Mouse (Mus musculus) CH12.LX (cell line): ENCODE measurements at regions not wholly inside any gene's neighbourhood (a gene's known extent, or its start where the extent isn't known, plus 50 kb on each side); places are given as distances from the start of the nearest gene placed in this dataset.

Experiments used
- DNase-seq: peaks from one replicate; pipeline ENCODE4 v3.0.0-alpha.2; 2013; ENCODE audit errors: extremely low read depth
- H3K27ac ChIP-seq: 2 replicates; pipeline ENCODE4 v1.5.1; 2012; ENCODE audit warnings: low read depth, mild to moderate bottlenecking, control low read depth, moderate library complexity; ENCODE audit not compliant: insufficient read depth
- H3K27me3 ChIP-seq: replicated peaks from 2 replicates; pipeline ENCODE3; 2012; ENCODE audit warnings: inconsistent platforms
- H3K36me3 ChIP-seq, 2 experiments: replicated peaks in 1 of 2; 2 replicates each; pipeline versions ENCODE3 to v1.6.1; 2012; ENCODE audit warnings: inconsistent platforms in 1 of 2, low read length in 1 of 2, mild to moderate bottlenecking in 1 of 2, mixed read lengths in 1 of 2, moderate library complexity in 1 of 2; ENCODE audit not compliant: control insufficient read depth in 1 of 2, insufficient read depth in 1 of 2
- H3K4me1 ChIP-seq, 2 experiments: 2 replicates each; pipeline ENCODE4 v1.6.1; 2012; ENCODE audit warnings: inconsistent platforms in 1 of 2, moderate library complexity in 1 of 2; ENCODE audit not compliant: insufficient read depth in 2 of 2, control insufficient read depth in 1 of 2
- H3K4me2 ChIP-seq: 2 replicates; pipeline ENCODE4 v1.6.1; 2012; ENCODE audit warnings: low read depth, mild to moderate bottlenecking, control low read depth; ENCODE audit not compliant: poor library complexity, insufficient read depth, severe bottlenecking
- H3K4me3 ChIP-seq, 3 experiments: fragments of 150-350 bp in 1 of 3; sonication (generic) in 1 of 3; replicated peaks in 1 of 3; 2 replicates each; pipeline versions ENCODE3 to v1.5.1; 2011 to 2012; ENCODE audit warnings: low read depth in 2 of 3, low read length in 2 of 3, mild to moderate bottlenecking in 2 of 3, moderate library complexity in 2 of 3, control low read depth in 1 of 3, improper control_type of control experiment in 1 of 3, inconsistent platforms in 1 of 3, mixed read lengths in 1 of 3; ENCODE audit not compliant: poor library complexity in 1 of 3
- H3K79me2 ChIP-seq: replicated peaks from 2 replicates; pipeline ENCODE4 v1.6.1; 2012; ENCODE audit warnings: mild to moderate bottlenecking, moderate library complexity; ENCODE audit not compliant: control insufficient read depth, poor library complexity, insufficient read depth, severe bottlenecking; ENCODE audit errors: extremely low read depth
- H3K9ac ChIP-seq: 2 replicates; pipeline ENCODE4 v1.6.1; 2012; ENCODE audit warnings: low read depth, mild to moderate bottlenecking, control low read depth, moderate library complexity; ENCODE audit not compliant: insufficient read depth
- H3K9me3 ChIP-seq: replicated peaks from 2 replicates; pipeline ENCODE3; 2012; ENCODE audit warnings: low read length, inconsistent platforms, mixed read lengths
- BHLHE40 ChIP-seq: IDR thresholded peaks from 2 replicates; pipeline ENCODE4 v1.6.1; 2011; ENCODE audit warnings: mild to moderate bottlenecking, low read depth, low read length, improper control_type of control experiment
- CHD2 ChIP-seq: IDR thresholded peaks from 2 replicates; pipeline ENCODE4 v1.6.1; 2011; ENCODE audit warnings: low read length, improper control_type of control experiment
- CTCF ChIP-seq, 2 experiments: IDR thresholded peaks in 1 of 2; conservative IDR thresholded peaks in 1 of 2; 2 replicates each; pipeline ENCODE4 v1.5.1; 2011 to 2012; ENCODE audit warnings: low read depth in 2 of 2, low read length in 2 of 2, improper control_type of control experiment in 1 of 2, inconsistent platforms in 1 of 2, mild to moderate bottlenecking in 1 of 2, moderate library complexity in 1 of 2
- E2F4 ChIP-seq: IDR thresholded peaks from 2 replicates; pipeline ENCODE4 v1.6.1; 2011; ENCODE audit warnings: low read depth, low read length, improper control_type of control experiment; ENCODE audit not compliant: insufficient replicate concordance
- EP300 ChIP-seq: IDR thresholded peaks from 2 replicates; pipeline ENCODE4 v1.6.1; 2011; ENCODE audit warnings: low read length, improper control_type of control experiment
- ETS1 ChIP-seq: conservative IDR thresholded peaks from 2 replicates; pipeline ENCODE4 v1.6.1; 2012; ENCODE audit warnings: low read depth, mild to moderate bottlenecking, inconsistent platforms, low read length, improper control_type of control experiment, moderate library complexity
- GABPA ChIP-seq: IDR thresholded peaks from 2 replicates; pipeline ENCODE4 v1.6.1; 2012; ENCODE audit warnings: low read depth, low read length, improper control_type of control experiment, inconsistent platforms; ENCODE audit not compliant: insufficient replicate concordance
- HCFC1 ChIP-seq: IDR thresholded peaks from 2 replicates; pipeline ENCODE4 v1.6.1; 2012; ENCODE audit warnings: low read depth, mild to moderate bottlenecking, inconsistent platforms, low read length, improper control_type of control experiment
- IRF4 ChIP-seq: IDR thresholded peaks from 2 replicates; pipeline ENCODE4 v1.6.1; 2014; ENCODE audit warnings: low read depth, mild to moderate bottlenecking, inconsistent platforms, low read length, improper control_type of control experiment
- JUN ChIP-seq: IDR thresholded peaks from 2 replicates; pipeline ENCODE4 v1.6.1; 2011; ENCODE audit warnings: low read depth, mild to moderate bottlenecking, low read length, improper control_type of control experiment, moderate library complexity; ENCODE audit not compliant: insufficient read depth
- JUND ChIP-seq: conservative IDR thresholded peaks from 2 replicates; pipeline ENCODE4 v1.6.1; 2011; ENCODE audit warnings: low read depth, low read length, improper control_type of control experiment
- MAZ ChIP-seq: IDR thresholded peaks from 2 replicates; pipeline ENCODE4 v1.6.1; 2012; ENCODE audit warnings: low read depth, mild to moderate bottlenecking, inconsistent platforms, low read length, improper control_type of control experiment, moderate library complexity
- MEF2A ChIP-seq: IDR thresholded peaks from 2 replicates; pipeline ENCODE4 v1.6.1; 2014; ENCODE audit warnings: low read depth, mild to moderate bottlenecking, inconsistent platforms, low read length, improper control_type of control experiment, borderline replicate concordance
- MXI1 ChIP-seq: IDR thresholded peaks from 2 replicates; pipeline ENCODE4 v1.6.1; 2011; ENCODE audit warnings: mild to moderate bottlenecking, low read depth, low read length, improper control_type of control experiment
- MYC ChIP-seq: IDR thresholded peaks from 2 replicates; pipeline ENCODE4 v1.6.1; 2011; ENCODE audit warnings: low read depth, mild to moderate bottlenecking, improper control_type of control experiment, low read length
- NELFE ChIP-seq: IDR thresholded peaks from 2 replicates; pipeline ENCODE4 v1.6.1; 2011; ENCODE audit warnings: low read depth, low read length, improper control_type of control experiment
- NRF1 ChIP-seq: IDR thresholded peaks from 2 replicates; pipeline ENCODE4 v1.6.1; 2014; ENCODE audit warnings: low read depth, mild to moderate bottlenecking, inconsistent platforms, low read length, improper control_type of control experiment, moderate library complexity
- POLR2A ChIP-seq: IDR thresholded peaks from 2 replicates; pipeline ENCODE4 v1.6.1; 2011; ENCODE audit warnings: low read depth, mild to moderate bottlenecking, improper control_type of control experiment, low read length
- POLR2AphosphoS2 ChIP-seq: IDR thresholded peaks from 2 replicates; pipeline ENCODE4 v1.6.1; 2011; ENCODE audit warnings: low read depth, low read length, improper control_type of control experiment
- RAD21 ChIP-seq: IDR thresholded peaks from 2 replicates; pipeline ENCODE4 v1.6.1; 2011; ENCODE audit warnings: low read depth, mild to moderate bottlenecking, low read length, improper control_type of control experiment, moderate library complexity
- SIN3A ChIP-seq: IDR thresholded peaks from 2 replicates; pipeline ENCODE4 v1.6.1; 2012; ENCODE audit warnings: low read length, improper control_type of control experiment, inconsistent platforms
- SMC3 ChIP-seq: IDR thresholded peaks from 2 replicates; pipeline ENCODE4 v1.6.1; 2011; ENCODE audit warnings: low read depth, low read length, improper control_type of control experiment
- TBP ChIP-seq: conservative IDR thresholded peaks from 2 replicates; pipeline ENCODE4 v1.6.1; 2011; ENCODE audit warnings: low read depth, low read length, improper control_type of control experiment
- TCF12 ChIP-seq: IDR thresholded peaks from 2 replicates; pipeline ENCODE4 v1.6.1; 2014; ENCODE audit warnings: low read depth, mild to moderate bottlenecking, inconsistent platforms, low read length, improper control_type of control experiment
- UBTF ChIP-seq: IDR thresholded peaks from 2 replicates; pipeline ENCODE4 v1.6.1; 2012; ENCODE audit warnings: low read depth, mild to moderate bottlenecking, inconsistent platforms, low read length, improper control_type of control experiment, moderate library complexity
- USF1 ChIP-seq: IDR thresholded peaks from 2 replicates; pipeline ENCODE4 v1.6.1; 2014; ENCODE audit warnings: low read depth, mild to moderate bottlenecking, inconsistent platforms, low read length, improper control_type of control experiment
- USF2 ChIP-seq: conservative IDR thresholded peaks from 2 replicates; pipeline ENCODE4 v1.6.1; 2011; ENCODE audit warnings: low read depth, low read length, improper control_type of control experiment
- ZKSCAN1 ChIP-seq: IDR thresholded peaks from 2 replicates; pipeline ENCODE4 v1.6.1; 2012; ENCODE audit warnings: low read depth, inconsistent platforms, low read length, improper control_type of control experiment, borderline replicate concordance
- ZMIZ1 ChIP-seq: IDR thresholded peaks from 2 replicates; pipeline ENCODE4 v1.6.1; 2012; ENCODE audit warnings: low read depth, mild to moderate bottlenecking, inconsistent platforms, low read length, improper control_type of control experiment
- dilution Hi-C: fragments of 300-500 bp; cut with MboI; formaldehyde crosslinking; loops from 2 replicates; pipeline ENCODE4 v1.14.3; 2020; ENCODE audit warnings: low sequenced_read_pairs; ENCODE audit not compliant: extremely low pct_unique_long_range_greater_than_20kb, extremely low pct_ligation_motif_present
- in situ Hi-C: fragments of 300-500 bp; cut with MboI; formaldehyde crosslinking; loops from 3 replicates; pipeline ENCODE4 v1.14.3; 2019; ENCODE audit warnings: low sequenced_read_pairs, low pct_ligation_motif_present, low pct_unique_long_range_greater_than_20kb, mixed read lengths

- Histone ChIP-seq H3K27ac (no peak overlapping the region), H3K79me2 (no peaks in the 10 kb centered on the region), H3K27me3 (no peaks in the 10 kb centered on the region), H3K9ac (no peak overlapping the region)
- in situ Hi-C loops = no loop called here
- TF ChIP-seq MXI1 (no peak), GABPA (no peak), USF2 (no peak), NRF1 (no peak), EP300 (no peak), NELFE (no peak), UBTF (no peak), HCFC1 (no peak), SMC3 (peak; percentile 37), ZKSCAN1 (no peak), JUN (no peak), MEF2A (no peak), ETS1 (no peak), CTCF (conservative IDR thresholded peaks at IDR 0.05 in 1 of 2, IDR thresholded peaks at IDR 0.05 in 1 of 2; ENCODE audit: low read depth in 2 of 2, low read length in 2 of 2) (peak; percentile 41 to 68; a peak in 3 of 4 replicates), SIN3A (no peak), ZMIZ1 (no peak), RAD21 (peak; percentile 71), TCF12 (no peak), POLR2A (no peak), IRF4 (no peak), USF1 (no peak), E2F4 (no peak)
- TF ChIP-seq, all 38 proteins: peak for 3
- dilution Hi-C loops = no loop called here
- Histone ChIP-seq H3K9me3 (no peaks in the 10 kb centered on the region), H3K4me2 (no peak overlapping the region), H3K4me3 (no peak overlapping the region), H3K36me3 (no peaks in the 10 kb centered on the region), H3K4me1 (no peaks in the 10 kb centered on the region; a peak in 1 of 4 replicates)
- peak; percentile 50 for DNase-seq
Observed at GRCm38 (mm10) chr6:95058017-95058416, 59.0 kb upstream of the Kbtbd8 start.

DNA sequence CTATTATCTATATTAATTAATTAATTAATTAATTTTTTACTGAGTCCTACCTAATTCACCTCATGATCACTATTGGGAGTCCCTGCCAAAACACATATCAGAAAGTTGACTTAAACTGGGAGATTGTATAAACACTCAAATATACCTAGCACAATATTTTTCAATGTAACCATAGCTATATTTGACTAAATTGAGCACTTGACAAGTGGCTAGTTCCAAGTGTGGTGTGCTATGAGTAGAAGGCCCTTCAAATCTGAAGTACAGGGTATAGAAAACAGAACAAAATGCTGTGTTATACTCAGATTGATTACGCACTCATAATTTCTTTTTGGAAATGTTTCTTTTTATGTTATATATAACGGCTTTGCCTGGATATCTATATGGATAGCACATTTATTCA, 60.8 kb upstream of the Kbtbd8 start:
- in situ Hi-C loops = no loop called here
- Histone ChIP-seq H3K79me2 (no peaks in the 10 kb centered on the region), H3K9me3 (no peaks in the 10 kb centered on the region), H3K4me3 (no peak overlapping the region), H3K9ac (no peak overlapping the region), H3K36me3 (no peaks in the 10 kb centered on the region), H3K4me2 (no peak overlapping the region), H3K4me1 (no peaks in the 10 kb centered on the region; a peak in 1 of 4 replicates), H3K27me3 (no peaks in the 10 kb centered on the region), H3K27ac (no peak overlapping the region)
- DNase-seq = no peak
- dilution Hi-C loops = no loop called here
- TF ChIP-seq POLR2AphosphoS2 (no peak), RAD21 (no peak), BHLHE40 (no peak), JUND (no peak), CHD2 (no peak), ZKSCAN1 (no peak), E2F4 (no peak), JUN (no peak), TBP (no peak), MAZ (no peak), GABPA (no peak), MEF2A (no peak), NELFE (no peak), SIN3A (no peak), MYC (no peak), ETS1 (no peak), TCF12 (no peak)
